Mouse (Mus musculus): ENCODE measurements around the gene Cpne4. TPM values are rescaled to one million over a fixed set of nuclear protein-coding genes. Genes with fewer than 3 reads are reported as not detected.

Cpne4 gene
- polyA plus RNA-seq, 1 experiment from 2014 or later = 0.43 TPM

- no peak for ATAC-seq (ENCODE audit: low FRiP score)
- H3K4me1 ChIP-seq (replicated peaks; ENCODE audit: control insufficient read depth, insufficient read depth, low read length) = no peaks in the 10 kb centered on the region
- no peaks in the 10 kb centered on the region for H3K27me3 ChIP-seq (ENCODE audit: control insufficient read depth, insufficient read depth, low read length)
- WGBS = 73% methylated on average over 3 of the region's 3 CpGs
- H3K4me3 ChIP-seq (ENCODE audit: low read depth, low read length) = no peak overlapping the region
- H3K27ac ChIP-seq (ENCODE audit: low read depth, low read length) = no peak overlapping the region
- DNase-seq (ENCODE audit: low spot score) = no peak
- no peaks in the 10 kb centered on the region for H3K9me3 ChIP-seq (ENCODE audit: control insufficient read depth, low read length)
- no peak overlapping the region for H3K9ac ChIP-seq (ENCODE audit: low read depth, low read length)
- no peaks in the 10 kb centered on the region for H3K36me3 ChIP-seq (ENCODE audit: control insufficient read depth, insufficient read depth, low read length)
- no peak overlapping the region for H3K4me2 ChIP-seq (replicated peaks; ENCODE audit: low read depth, low read length)
Measured at GRCm38 (mm10) chr9:104828646-104829045, 281.6 kb downstream of the Cpne4 start.

- H3K4me2 ChIP-seq (replicated peaks; ENCODE audit: low read depth, low read length) = no peak overlapping the region
- 91% methylated on average over 5 of the region's 5 CpGs for WGBS
- no peaks in the 10 kb centered on the region for H3K27me3 ChIP-seq (ENCODE audit: control insufficient read depth, insufficient read depth, low read length)
- no peaks in the 10 kb centered on the region for H3K36me3 ChIP-seq (ENCODE audit: control insufficient read depth, insufficient read depth, low read length)
- no peaks in the 10 kb centered on the region for H3K9me3 ChIP-seq (ENCODE audit: control insufficient read depth, low read length)
- H3K4me1 ChIP-seq (replicated peaks; ENCODE audit: control insufficient read depth, insufficient read depth, low read length) = no peaks in the 10 kb centered on the region
- ATAC-seq (ENCODE audit: low FRiP score) = no peak
- no peak overlapping the region for H3K27ac ChIP-seq (ENCODE audit: low read depth, low read length)
- H3K9ac ChIP-seq (ENCODE audit: low read depth, low read length) = no peak overlapping the region
- H3K4me3 ChIP-seq (ENCODE audit: low read depth, low read length) = no peak overlapping the region
- no peak for DNase-seq (ENCODE audit: low spot score)
Measured at GRCm38 (mm10) chr9:104832934-104833539, 286.0 kb downstream of the Cpne4 start.

- peak; percentile 80 for ATAC-seq (ENCODE audit: low FRiP score)
- no peak overlapping the region for H3K4me3 ChIP-seq (ENCODE audit: low read depth, low read length)
- no peaks in the 10 kb centered on the region for H3K36me3 ChIP-seq (ENCODE audit: control insufficient read depth, insufficient read depth, low read length)
- H3K9me3 ChIP-seq (ENCODE audit: control insufficient read depth, low read length) = no peaks in the 10 kb centered on the region
- H3K4me1 ChIP-seq (replicated peaks; ENCODE audit: control insufficient read depth, insufficient read depth, low read length) = no peaks in the 10 kb centered on the region
- 12% methylated on average over 1 of the region's 1 CpGs for WGBS
- no peak overlapping the region for H3K4me2 ChIP-seq (replicated peaks; ENCODE audit: low read depth, low read length)
- H3K27me3 ChIP-seq (ENCODE audit: control insufficient read depth, insufficient read depth, low read length) = no peaks in the 10 kb centered on the region
- no peak overlapping the region for H3K27ac ChIP-seq (ENCODE audit: low read depth, low read length)
- H3K9ac ChIP-seq (ENCODE audit: low read depth, low read length) = no peak overlapping the region
- DNase-seq (ENCODE audit: low spot score) = peak; percentile 33
Measured at GRCm38 (mm10) chr9:104837931-104838330, 290.8 kb downstream of the Cpne4 start.

- H3K4me1 ChIP-seq (replicated peaks; ENCODE audit: control insufficient read depth, insufficient read depth, low read length) = no peaks in the 10 kb centered on the region
- DNase-seq (ENCODE audit: low spot score) (no peak), ATAC-seq (ENCODE audit: low FRiP score) (no peak)
- no peaks in the 10 kb centered on the region for H3K36me3 ChIP-seq (ENCODE audit: control insufficient read depth, insufficient read depth, low read length)
- no peak overlapping the region for H3K27ac ChIP-seq (ENCODE audit: low read depth, low read length)
- H3K4me3 ChIP-seq (ENCODE audit: low read depth, low read length) = no peak overlapping the region
- WGBS = 80% methylated on average over 1 of the region's 1 CpGs
- no peaks in the 10 kb centered on the region for H3K9me3 ChIP-seq (ENCODE audit: control insufficient read depth, low read length)
- no peak overlapping the region for H3K9ac ChIP-seq (ENCODE audit: low read depth, low read length)
- no peaks in the 10 kb centered on the region for H3K27me3 ChIP-seq (ENCODE audit: control insufficient read depth, insufficient read depth, low read length)
- no peak overlapping the region for H3K4me2 ChIP-seq (replicated peaks; ENCODE audit: low read depth, low read length)
Measured at GRCm38 (mm10) chr9:104841278-104841677, 294.2 kb downstream of the Cpne4 start.

GRCm38 (mm10) chr9:104845226-104845930, 298.3 kb downstream of the Cpne4 start:
- Histone ChIP-seq H3K9ac (ENCODE audit: low read depth, low read length) (no peak overlapping the region), H3K36me3 (ENCODE audit: control insufficient read depth, insufficient read depth, low read length) (no peaks in the 10 kb centered on the region), H3K4me1 (replicated peaks; ENCODE audit: control insufficient read depth, insufficient read depth, low read length) (no peaks in the 10 kb centered on the region), H3K27ac (ENCODE audit: low read depth, low read length) (no peak overlapping the region), H3K27me3 (ENCODE audit: control insufficient read depth, insufficient read depth, low read length) (no peaks in the 10 kb centered on the region), H3K4me3 (ENCODE audit: low read depth, low read length) (no peak overlapping the region), H3K4me2 (replicated peaks; ENCODE audit: low read depth, low read length) (no peak overlapping the region), H3K9me3 (ENCODE audit: control insufficient read depth, low read length) (no peaks in the 10 kb centered on the region)
- DNase-seq (ENCODE audit: low spot score) = no peak
- no peak for ATAC-seq (ENCODE audit: low FRiP score)
- 67% methylated on average over 2 of the region's 2 CpGs for WGBS

- no peaks in the 10 kb centered on the region for H3K4me1 ChIP-seq (replicated peaks; ENCODE audit: control insufficient read depth, insufficient read depth, low read length)
- no peak overlapping the region for H3K4me3 ChIP-seq (ENCODE audit: low read depth, low read length)
- no peaks in the 10 kb centered on the region for H3K27me3 ChIP-seq (ENCODE audit: control insufficient read depth, insufficient read depth, low read length)
- H3K9me3 ChIP-seq (ENCODE audit: control insufficient read depth, low read length) = no peaks in the 10 kb centered on the region
- no peaks in the 10 kb centered on the region for H3K36me3 ChIP-seq (ENCODE audit: control insufficient read depth, insufficient read depth, low read length)
- WGBS = 89% methylated on average over 3 of the region's 3 CpGs
- H3K4me2 ChIP-seq (replicated peaks; ENCODE audit: low read depth, low read length) = no peak overlapping the region
- ATAC-seq (ENCODE audit: low FRiP score) (no peak), DNase-seq (ENCODE audit: low spot score) (no peak)
- no peak overlapping the region for H3K27ac ChIP-seq (ENCODE audit: low read depth, low read length)
- no peak overlapping the region for H3K9ac ChIP-seq (ENCODE audit: low read depth, low read length)
Measured at GRCm38 (mm10) chr9:104853701-104854100, 306.6 kb downstream of the Cpne4 start.

- H3K9me3 ChIP-seq (ENCODE audit: control insufficient read depth, low read length) = no peaks in the 10 kb centered on the region
- DNase-seq (ENCODE audit: low spot score) (no peak), ATAC-seq (ENCODE audit: low FRiP score) (no peak)
- no peaks in the 10 kb centered on the region for H3K36me3 ChIP-seq (ENCODE audit: control insufficient read depth, insufficient read depth, low read length)
- no peak overlapping the region for H3K4me2 ChIP-seq (replicated peaks; ENCODE audit: low read depth, low read length)
- no peak overlapping the region for H3K27ac ChIP-seq (ENCODE audit: low read depth, low read length)
- 78% methylated on average over 6 of the region's 6 CpGs for WGBS
- H3K9ac ChIP-seq (ENCODE audit: low read depth, low read length) = no peak overlapping the region
- H3K4me1 ChIP-seq (replicated peaks; ENCODE audit: control insufficient read depth, insufficient read depth, low read length) = no peaks in the 10 kb centered on the region
- H3K27me3 ChIP-seq (ENCODE audit: control insufficient read depth, insufficient read depth, low read length) = no peaks in the 10 kb centered on the region
- H3K4me3 ChIP-seq (ENCODE audit: low read depth, low read length) = no peak overlapping the region
Measured at GRCm38 (mm10) chr9:104854245-104854921, 307.3 kb downstream of the Cpne4 start.

- WGBS = 87% methylated on average over 1 of the region's 1 CpGs
- Histone ChIP-seq H3K36me3 (ENCODE audit: control insufficient read depth, insufficient read depth, low read length) (no peaks in the 10 kb centered on the region), H3K9ac (ENCODE audit: low read depth, low read length) (no peak overlapping the region)
Measured at GRCm38 (mm10) chr9:104865830-104866229, 318.7 kb downstream of the Cpne4 start.

GRCm38 (mm10) chr9:104872586-104872985, 325.5 kb downstream of the Cpne4 start:
- 88% methylated on average over 4 of the region's 4 CpGs for WGBS
- no peak for ATAC-seq (ENCODE audit: low FRiP score)
- H3K9ac ChIP-seq (ENCODE audit: low read depth, low read length) = no peak overlapping the region

More at GRCm38 (mm10) chr9:104865830-104866229, 318.7 kb downstream of the Cpne4 start:
- Histone ChIP-seq H3K27me3 (ENCODE audit: control insufficient read depth, insufficient read depth, low read length) (no peaks in the 10 kb centered on the region), H3K27ac (ENCODE audit: low read depth, low read length) (no peak overlapping the region), H3K4me2 (replicated peaks; ENCODE audit: low read depth, low read length) (no peak overlapping the region), H3K4me3 (ENCODE audit: low read depth, low read length) (no peak overlapping the region), H3K9me3 (ENCODE audit: control insufficient read depth, low read length) (no peaks in the 10 kb centered on the region), H3K4me1 (replicated peaks; ENCODE audit: control insufficient read depth, insufficient read depth, low read length) (no peaks in the 10 kb centered on the region)
- no peak for DNase-seq (ENCODE audit: low spot score)
- no peak for ATAC-seq (ENCODE audit: low FRiP score)

More at GRCm38 (mm10) chr9:104872586-104872985, 325.5 kb downstream of the Cpne4 start:
- Histone ChIP-seq H3K4me3 (ENCODE audit: low read depth, low read length) (no peak overlapping the region), H3K27ac (ENCODE audit: low read depth, low read length) (no peak overlapping the region), H3K4me1 (replicated peaks; ENCODE audit: control insufficient read depth, insufficient read depth, low read length) (no peaks in the 10 kb centered on the region), H3K27me3 (ENCODE audit: control insufficient read depth, insufficient read depth, low read length) (no peaks in the 10 kb centered on the region), H3K36me3 (ENCODE audit: control insufficient read depth, insufficient read depth, low read length) (no peaks in the 10 kb centered on the region), H3K9me3 (ENCODE audit: control insufficient read depth, low read length) (no peaks in the 10 kb centered on the region), H3K4me2 (replicated peaks; ENCODE audit: low read depth, low read length) (no peak overlapping the region)
- DNase-seq (ENCODE audit: low spot score) = no peak
